Mouse (Mus musculus) liver, embryonic 11.5 days (tissue): ENCODE results near the gene Grhl1. TPM values are rescaled to one million over a fixed set of nuclear protein-coding genes. Genes with fewer than 3 reads are reported as not detected.
"Not testable (repeated sequence)": the region's sequence is repeated elsewhere in the genome, so short reads cannot be mapped to it uniquely, and the experiment has no call there.

Experiments
- ATAC-seq: fragments of 200-750 bp; cut with Nextera tagmentation; replicated peaks from 2 replicates; pipeline ENCODE4 v1.8.0; 2017; ENCODE audit warnings: moderate number of reproducible peaks, mild to moderate bottlenecking, moderate TSS enrichment, moderate library complexity; ENCODE audit not compliant: low FRiP score
- DNase-seq: peaks from one replicate; pipeline ENCODE4 v3.0.0-alpha.2; 2017; ENCODE audit warnings: low spot score
- H3K27ac ChIP-seq: fragments of 300-500 bp; sonication (generic); 2 replicates; pipeline ENCODE4 v1.5.1; 2014; ENCODE audit warnings: mild to moderate bottlenecking, low read depth, low read length, control low read depth
- H3K27me3 ChIP-seq: fragments of 300-500 bp; sonication (generic); replicated peaks from 2 replicates; pipeline ENCODE4 v1.6.1; 2014; ENCODE audit warnings: low read length, mixed read lengths; ENCODE audit not compliant: control insufficient read depth, insufficient read depth
- H3K36me3 ChIP-seq: fragments of 300-500 bp; sonication (generic); 2 replicates; pipeline ENCODE4 v1.6.1; 2014; ENCODE audit warnings: mild to moderate bottlenecking, low read length, moderate library complexity, mixed read lengths; ENCODE audit not compliant: control insufficient read depth, insufficient read depth
- H3K4me1 ChIP-seq: fragments of 300-500 bp; sonication (generic); replicated peaks from 2 replicates; pipeline ENCODE4 v1.6.1; 2014; ENCODE audit warnings: low read length, mixed read lengths; ENCODE audit not compliant: control insufficient read depth, insufficient read depth
- H3K4me2 ChIP-seq: fragments of 300-500 bp; sonication (generic); 2 replicates; pipeline ENCODE4 v1.6.1; 2014; ENCODE audit warnings: mild to moderate bottlenecking, control low read depth, moderate library complexity
- H3K4me3 ChIP-seq: fragments of 300-500 bp; sonication (generic); 2 replicates; pipeline ENCODE4 v1.5.1; 2014; ENCODE audit warnings: low read depth, low read length, control low read depth
- H3K9ac ChIP-seq: fragments of 300-500 bp; sonication (generic); 2 replicates; pipeline ENCODE4 v1.6.1; 2014; ENCODE audit warnings: low read depth, low read length, control low read depth
- H3K9me3 ChIP-seq: fragments of 300-500 bp; sonication (generic); 2 replicates; pipeline ENCODE4 v1.6.1; 2016; ENCODE audit warnings: low read length, inconsistent platforms, mixed read lengths; ENCODE audit not compliant: control insufficient read depth
- WGBS: fragments of 180-500 bp; shearing (Covaris S2); extraction: QIAGEN DNeasy Blood & Tissue Kit; methylation state at CpG from one replicate; pipeline ENCODE4 v1.1.7; 2014; 5-methylcytosine and 5-hydroxymethylcytosine counted together
- polyA plus RNA-seq: library from polyadenylated mRNA; unstranded; fragments of >200 nt; fragmentation: Nextera tagmentation; extraction: Ambion mirVana; gene quantifications from 2 replicates; pipeline ENCODE4 v1.2.1, GENCODE M21; 2014

Grhl1 gene
- polyA plus RNA-seq, result 0.36 and 0.42 TPM in 2 replicates

- Histone ChIP-seq H3K4me2 (peak within 1 kb of the TSS; percentile 90), H3K36me3 (no peaks in the 10 kb centered on the region), H3K4me3 (peak within 1 kb of the TSS; percentile 68), H3K4me1 (0 out of 2 replicates have a peak, but pooled peaks cover 3% of the 10 kb centered on the region), H3K9me3 (no peaks in the 10 kb centered on the region), H3K27me3 (peaks cover 16% of the 10 kb centered on the region), H3K27ac (no peak within 1 kb of the TSS), H3K9ac (peak within 1 kb of the TSS; percentile 67)
- ATAC-seq (peak; percentile 100), DNase-seq (peak; percentile 87)
- 2% methylated on average over 59 of the region's 64 CpGs for WGBS
Measured at GRCm38 (mm10) chr12:24571523-24572392, at the start of gene Grhl1. Grhl1 (plus strand) TSS chr12:24572283.

- not testable (repeated sequence) for ATAC-seq, H3K27ac ChIP-seq, H3K4me2 ChIP-seq, DNase-seq, H3K27me3 ChIP-seq, H3K4me3 ChIP-seq, H3K4me1 ChIP-seq, H3K9ac ChIP-seq, H3K36me3 ChIP-seq, H3K9me3 ChIP-seq
- WGBS, result 84% methylated on average over 7 of the region's 7 CpGs
Measured at GRCm38 (mm10) chr12:24525065-24525464, 47.0 kb upstream of the Grhl1 start.

- 0 out of 2 replicates have a peak, but pooled peaks cover 7% of the 10 kb centered on the region for H3K4me1 ChIP-seq
- no peak overlapping the region for H3K9ac ChIP-seq
- 54% methylated on average over 5 of the region's 5 CpGs for WGBS
- no peaks in the 10 kb centered on the region for H3K27me3 ChIP-seq
- no peak overlapping the region for H3K4me2 ChIP-seq
- no peak overlapping the region for H3K4me3 ChIP-seq
- ATAC-seq (0 out of 2 replicates have a peak, but pooled peaks have one; percentile 39), DNase-seq (no peak)
- no peaks in the 10 kb centered on the region; the same call in 1 of the 2 replicates for H3K36me3 ChIP-seq
- H3K9me3 ChIP-seq, result no peaks in the 10 kb centered on the region
- no peak overlapping the region for H3K27ac ChIP-seq
Measured at GRCm38 (mm10) chr12:24536390-24536789, 35.7 kb upstream of the Grhl1 start.

GRCm38 (mm10) chr12:24537201-24537600 lies 34.9 kb upstream of the Grhl1 start:
- ATAC-seq, result no peak
- H3K4me2 ChIP-seq, result no peak overlapping the region
- no peak overlapping the region for H3K27ac ChIP-seq
- H3K4me1 ChIP-seq, result 0 out of 2 replicates have a peak, but pooled peaks cover 7% of the 10 kb centered on the region
- H3K4me3 ChIP-seq, result no peak overlapping the region
- H3K36me3 ChIP-seq, result no peaks in the 10 kb centered on the region; the same call in 1 of the 2 replicates
- H3K9me3 ChIP-seq, result no peaks in the 10 kb centered on the region
- H3K9ac ChIP-seq, result no peak overlapping the region
- WGBS, result 67% methylated on average over 2 of the region's 2 CpGs
- no peak for DNase-seq
- no peaks in the 10 kb centered on the region for H3K27me3 ChIP-seq

DNA sequence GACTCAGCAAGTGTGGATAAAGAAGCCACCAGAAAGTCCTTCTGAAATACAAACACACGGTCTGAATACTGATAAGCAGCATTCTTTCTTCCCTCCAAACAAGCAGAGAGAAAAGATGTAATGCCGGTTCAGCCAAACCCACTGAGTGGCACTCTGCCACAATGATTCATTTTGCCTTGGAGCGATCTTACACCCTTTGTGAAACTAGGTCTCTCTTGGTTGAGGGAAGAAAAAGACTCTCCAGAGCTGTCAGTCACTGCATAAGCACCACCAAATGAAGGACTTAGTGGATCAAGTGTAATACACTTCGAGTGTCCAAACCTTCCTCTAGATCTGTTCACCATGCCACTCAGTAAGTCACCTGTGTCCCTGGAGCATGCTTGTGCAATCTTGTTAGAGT lies 34.1 kb upstream of the Grhl1 start:
- Histone ChIP-seq H3K4me2 (no peak overlapping the region), H3K4me1 (0 out of 2 replicates have a peak, but pooled peaks cover 7% of the 10 kb centered on the region), H3K9me3 (no peaks in the 10 kb centered on the region), H3K27ac (no peak overlapping the region), H3K27me3 (no peaks in the 10 kb centered on the region), H3K36me3 (no peaks in the 10 kb centered on the region; the same call in 1 of the 2 replicates), H3K4me3 (no peak overlapping the region), H3K9ac (no peak overlapping the region)
- WGBS, result 66% methylated on average over 4 of the region's 4 CpGs
- no peak for ATAC-seq
- DNase-seq, result no peak

- Histone ChIP-seq H3K4me2 (no peak overlapping the region), H3K9me3 (no peaks in the 10 kb centered on the region), H3K27ac (no peak overlapping the region), H3K9ac (no peak overlapping the region), H3K27me3 (no peaks in the 10 kb centered on the region), H3K4me1 (no peaks in the 10 kb centered on the region), H3K4me3 (no peak overlapping the region), H3K36me3 (no peaks in the 10 kb centered on the region; the same call in 1 of the 2 replicates)
- WGBS, result 74% methylated on average over 16 of the region's 16 CpGs
- no peak for DNase-seq
- ATAC-seq, result no peak
Measured at GRCm38 (mm10) chr12:24541426-24542154, 30.5 kb upstream of the Grhl1 start.

GRCm38 (mm10) chr12:24547686-24548085 lies 24.4 kb upstream of the Grhl1 start:
- Histone ChIP-seq H3K4me2 (no peak overlapping the region), H3K9me3 (no peaks in the 10 kb centered on the region), H3K9ac (no peak overlapping the region), H3K36me3 (peaks cover 2% of the 10 kb centered on the region; the same call in 1 of the 2 replicates), H3K4me3 (no peak overlapping the region), H3K27ac (no peak overlapping the region), H3K4me1 (no peaks in the 10 kb centered on the region), H3K27me3 (no peaks in the 10 kb centered on the region)
- no peak for DNase-seq
- ATAC-seq, result no peak
- 79% methylated on average over 8 of the region's 8 CpGs for WGBS

- no peak for DNase-seq
- Histone ChIP-seq H3K36me3 (peaks cover 2% of the 10 kb centered on the region; the same call in 1 of the 2 replicates), H3K27me3 (no peaks in the 10 kb centered on the region), H3K27ac (no peak overlapping the region), H3K4me1 (no peaks in the 10 kb centered on the region), H3K9me3 (no peaks in the 10 kb centered on the region), H3K9ac (no peak overlapping the region), H3K4me3 (no peak overlapping the region), H3K4me2 (no peak overlapping the region)
- WGBS, result 91% methylated on average over 6 of the region's 6 CpGs
- ATAC-seq, result no peak
Measured at GRCm38 (mm10) chr12:24548885-24549284, 23.2 kb upstream of the Grhl1 start.
